Mouse (Mus musculus): Measurements from ENCODE around the gene 6430548M08Rik. TPM values are rescaled to one million over a fixed set of nuclear protein-coding genes. Genes with fewer than 3 reads are reported as not detected.

The 6430548M08Rik gene
- polyA plus RNA-seq, 1 experiment from 2014 or later: 17.2 TPM

GRCm38 (mm10) chr8:120213229-120213628 lies 99.3 kb downstream of the 6430548M08Rik start:
- Histone ChIP-seq H3K4me3 (no peak overlapping the region), H3K4me2 (replicated peaks) (no peak overlapping the region), H3K9ac (no peak overlapping the region), H3K27me3 (no peaks in the 10 kb centered on the region), H3K9me3 (replicated peaks) (no peaks in the 10 kb centered on the region), H3K27ac (no peak overlapping the region), H3K36me3 (no peaks in the 10 kb centered on the region), H3K4me1 (peaks cover 46% of the 10 kb centered on the region)
- no peak for ATAC-seq (ENCODE audit: low FRiP score)
- WGBS: 90% methylated on average over 3 of the region's 3 CpGs

- Histone ChIP-seq H3K4me2 (replicated peaks) (no peak overlapping the region), H3K27ac (no peak overlapping the region), H3K4me3 (no peak overlapping the region), H3K9me3 (replicated peaks) (no peaks in the 10 kb centered on the region), H3K36me3 (no peaks in the 10 kb centered on the region), H3K27me3 (no peaks in the 10 kb centered on the region), H3K9ac (no peak overlapping the region), H3K4me1 (peaks cover 46% of the 10 kb centered on the region)
- 56% methylated on average over 5 of the region's 5 CpGs for WGBS
- no peak for ATAC-seq (ENCODE audit: low FRiP score)
Measured at GRCm38 (mm10) chr8:120213939-120214338, 100.0 kb downstream of the 6430548M08Rik start.

Other genes with a start within 250 kb of the 6430548M08Rik start
- gene Usp10, start 203.8 kb upstream of the 6430548M08Rik start, polyA plus RNA-seq (2016; fragmentation: Nextera tagmentation; extraction: Ambion mirVana): 137 and 141 TPM in 2 replicates
- gene Gm20388, start 203.3 kb upstream of the 6430548M08Rik start, polyA plus RNA-seq (2016; fragmentation: Nextera tagmentation; extraction: Ambion mirVana): not detected in 2 replicates
- 4.8 and 5.3 TPM in 2 replicates for gene Crispld2, start 121.7 kb upstream of the 6430548M08Rik start, polyA plus RNA-seq (2016; fragmentation: Nextera tagmentation; extraction: Ambion mirVana)
- gene Zdhhc7, start 12.7 kb upstream of the 6430548M08Rik start, polyA plus RNA-seq (2016; fragmentation: Nextera tagmentation; extraction: Ambion mirVana): 30.6 and 36.8 TPM in 2 replicates
- gene Fam92b, start 63.3 kb downstream of the 6430548M08Rik start, polyA plus RNA-seq (2016; fragmentation: Nextera tagmentation; extraction: Ambion mirVana): 1.6 and 3.0 TPM in 2 replicates
- 22.4 and 24.0 TPM in 2 replicates for gene Gse1, start 114.3 kb downstream of the 6430548M08Rik start, polyA plus RNA-seq (2016; fragmentation: Nextera tagmentation; extraction: Ambion mirVana)